Mouse (Mus musculus) ES-CJ7 (cell line): ENCODE measurements around the gene Gprin1.
"Not testable (repeated sequence)": the region's sequence is repeated elsewhere in the genome, so short reads cannot be mapped to it uniquely, and the experiment has no call there.

Source experiments
- DNase-seq: peaks from one replicate; pipeline ENCODE4 v3.0.0; 2011; ENCODE audit warnings: low read depth, low spot score

Gprin1 gene

GRCm38 (mm10) chr13:54749864-54750411 lies at the start of gene Gprin1:
TSS of gene Gprin1 (minus strand) at chr13:54749874.
- no peak for DNase-seq

- no peak for DNase-seq
Observed at GRCm38 (mm10) chr13:54798740-54799139, 49.1 kb upstream of the Gprin1 start.

GRCm38 (mm10) chr13:54797861-54798643 lies 48.4 kb upstream of the Gprin1 start:
- DNase-seq: no peak

GRCm38 (mm10) chr13:54797356-54797755 lies 47.7 kb upstream of the Gprin1 start:
- peak; percentile 63 for DNase-seq

GRCm38 (mm10) chr13:54794843-54795242 lies 45.2 kb upstream of the Gprin1 start:
- DNase-seq: no peak

- peak; percentile 50 for DNase-seq
Observed at GRCm38 (mm10) chr13:54794002-54794577, 44.4 kb upstream of the Gprin1 start.

- peak; percentile 87 for DNase-seq
Observed at GRCm38 (mm10) chr13:54792259-54793230, 42.9 kb upstream of the Gprin1 start.

GRCm38 (mm10) chr13:54789561-54790397 lies 40.1 kb upstream of the Gprin1 start:
- DNase-seq: peak; percentile 76

DNA sequence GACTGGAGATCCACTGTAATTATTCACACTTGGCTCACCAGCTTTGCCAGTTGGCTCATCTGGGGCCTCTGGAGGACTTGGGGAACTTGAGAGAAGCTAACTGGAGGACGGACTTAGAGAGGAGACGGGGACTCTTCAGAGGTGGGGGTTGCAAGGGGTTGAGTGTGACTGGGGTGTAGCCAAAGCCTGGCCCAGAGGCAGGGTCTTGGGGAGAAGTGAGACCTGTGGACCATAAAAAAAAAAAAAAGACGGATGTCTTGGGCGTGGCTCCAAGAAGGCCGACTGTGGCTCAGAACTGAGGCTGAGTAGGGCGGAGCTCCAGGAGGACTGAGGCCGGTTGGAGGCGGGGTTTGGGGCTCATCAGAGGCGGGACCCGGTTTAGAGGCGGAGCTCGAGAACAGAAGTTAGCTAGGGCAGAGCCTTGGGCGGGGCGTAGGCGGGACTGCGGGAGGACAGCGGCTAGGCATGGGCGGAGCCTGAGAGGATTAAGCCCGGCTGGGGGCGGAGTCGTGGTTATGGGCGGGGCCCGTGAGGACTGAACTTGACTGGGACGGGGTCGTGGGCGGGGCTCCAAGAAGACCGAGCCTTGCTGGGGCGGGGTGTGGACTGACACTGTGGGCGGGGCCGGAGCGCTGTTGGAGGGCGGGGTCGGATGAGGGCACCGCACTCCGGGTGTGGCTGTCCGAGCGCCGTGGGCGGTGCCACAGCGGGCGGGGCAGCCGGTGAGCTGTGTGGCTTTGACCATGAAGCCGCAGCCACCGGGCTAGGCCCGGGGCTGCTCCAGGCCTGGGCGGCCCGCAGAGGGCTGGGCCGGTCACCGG lies 39.3 kb upstream of the Gprin1 start, which contains the start of gene Tspan17:
Gene Tspan17 (plus strand): TSS at position 638 of the 821 bp plus-strand sequence.
- DNase-seq: peak; percentile 99

GRCm38 (mm10) chr13:54787591-54787990 lies 37.9 kb upstream of the Gprin1 start:
- DNase-seq: not testable (repeated sequence)

DNA sequence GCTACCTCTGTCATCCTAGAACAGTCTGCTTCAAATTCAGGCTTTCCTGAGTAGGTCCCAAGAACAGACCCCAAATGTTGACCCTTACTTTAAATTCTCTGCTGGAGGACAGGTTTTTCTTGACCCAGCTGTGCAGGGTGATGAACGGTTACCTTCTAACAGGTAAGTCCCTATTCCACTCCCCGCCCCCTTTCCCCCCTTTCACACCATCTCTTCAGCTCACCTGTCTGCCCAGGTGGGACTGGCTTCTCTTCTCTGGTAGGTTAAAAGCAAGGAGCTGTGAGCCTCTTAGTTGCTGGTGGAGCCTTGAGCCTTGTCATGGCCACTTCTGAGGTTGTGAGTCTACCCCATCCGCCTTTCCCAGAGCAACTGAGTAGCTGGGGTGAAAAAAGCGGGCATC lies 34.0 kb upstream of the Gprin1 start, which contains the start of gene Eif4e1b:
Gene Eif4e1b (plus strand): TSS at position 301 of the 400 bp plus-strand sequence.
- no peak for DNase-seq

GRCm38 (mm10) chr13:54783235-54783634 lies 33.6 kb upstream of the Gprin1 start:
- DNase-seq: peak; percentile 94

- no peak for DNase-seq
Observed at GRCm38 (mm10) chr13:54781086-54781485, 31.4 kb upstream of the Gprin1 start.

GRCm38 (mm10) chr13:54780592-54780991 lies 30.9 kb upstream of the Gprin1 start:
- DNase-seq: no peak

- DNase-seq: no peak
Observed at GRCm38 (mm10) chr13:54767012-54767411, 17.3 kb upstream of the Gprin1 start.

DNA sequence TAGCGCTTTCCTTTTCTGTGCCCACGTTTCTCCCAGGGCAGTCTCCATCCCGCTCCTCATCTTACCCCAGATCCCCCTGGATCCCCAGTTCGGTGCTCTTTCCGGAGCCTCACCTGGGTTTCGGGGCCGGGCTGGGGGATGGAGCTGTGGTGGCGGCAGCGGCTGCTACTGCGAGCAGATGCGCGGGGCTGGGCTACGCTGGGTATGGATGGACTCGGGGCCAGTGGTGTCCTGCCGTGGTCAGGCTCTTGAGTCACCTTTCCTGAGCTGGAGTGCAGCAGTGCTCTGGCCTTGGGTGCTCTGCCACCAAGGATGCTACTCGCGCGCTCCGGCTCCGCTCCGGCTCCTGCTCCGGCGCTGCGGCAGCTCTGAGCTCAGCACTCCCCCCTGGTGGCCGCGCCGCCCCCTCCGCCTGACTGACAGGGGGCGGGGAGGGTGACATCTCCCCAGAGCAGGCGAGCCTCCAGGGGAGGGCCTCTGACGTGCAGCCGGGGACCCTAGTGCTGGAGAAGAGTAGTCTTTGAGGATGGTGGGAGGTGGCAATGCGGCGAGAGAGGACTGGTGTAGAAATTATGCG lies 16.6 kb upstream of the Gprin1 start, which contains the start of gene Sncb:
Gene Sncb (minus strand): TSS at position 404 of the 577 bp plus-strand sequence.
- peak; percentile 78 for DNase-seq

DNA sequence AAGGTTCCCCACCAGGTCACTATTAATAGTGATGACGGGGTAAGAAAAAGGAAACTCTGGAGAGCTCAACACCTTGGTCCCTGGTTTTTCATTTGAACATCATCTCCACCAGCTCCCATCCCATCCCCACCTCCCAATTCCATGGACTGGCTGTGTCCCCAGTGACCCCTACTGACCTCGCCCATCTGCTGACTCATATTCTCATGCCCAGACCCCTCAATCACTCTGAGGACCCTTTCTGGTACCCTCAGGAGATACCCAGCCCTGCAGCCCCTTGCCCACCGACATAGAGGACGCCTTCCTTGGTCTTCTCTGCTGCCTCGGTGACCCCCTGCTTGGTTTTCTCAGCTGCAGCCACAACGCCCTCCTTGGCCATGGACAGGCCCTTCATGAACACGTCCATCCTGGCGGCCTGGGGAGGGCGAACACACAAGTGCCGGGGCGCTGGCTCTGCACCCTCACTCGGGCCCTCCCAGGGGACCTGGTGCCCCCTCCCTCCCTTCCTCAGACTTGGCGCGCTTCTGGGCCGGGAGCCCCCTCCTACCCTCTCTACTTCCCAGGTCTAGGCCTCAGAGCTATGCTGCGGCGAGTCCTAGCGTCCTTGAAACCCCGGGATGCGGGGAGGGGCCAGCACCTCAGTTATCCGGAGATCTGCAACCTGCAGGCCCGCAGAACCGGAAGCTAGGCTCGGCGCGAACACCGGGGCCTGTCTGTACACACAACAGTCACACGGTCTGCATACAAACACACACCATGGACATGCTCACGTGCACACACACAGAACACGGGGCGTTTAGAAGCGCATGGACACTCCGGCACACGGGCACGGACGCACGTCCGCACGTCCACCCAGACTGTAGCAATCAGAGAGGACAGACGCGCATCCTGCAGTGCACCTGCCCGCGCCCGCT lies 15.9 kb upstream of the Gprin1 start:
- no peak for DNase-seq

DNA sequence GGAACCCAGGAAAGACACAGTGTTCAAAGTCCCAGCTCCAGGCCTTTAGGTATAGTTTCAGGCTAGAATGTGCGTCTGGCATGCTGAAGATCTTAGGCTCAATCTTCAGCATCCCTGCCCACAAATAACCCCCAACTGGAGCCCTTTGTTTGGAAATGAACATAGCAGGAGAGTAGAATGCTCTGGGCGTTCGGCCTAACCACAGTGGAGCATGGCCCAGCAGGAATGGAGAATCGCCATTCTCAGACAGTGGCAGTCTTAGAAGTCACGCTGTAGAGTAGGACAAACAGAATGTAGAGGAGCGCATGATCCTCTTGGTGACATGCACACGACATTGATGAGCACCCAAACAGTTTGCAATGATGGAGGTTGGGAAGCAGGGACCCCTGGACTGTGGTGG lies 11.2 kb upstream of the Gprin1 start:
- no peak for DNase-seq
